Mouse (Mus musculus) olfactory bulb, adult 2 months (tissue): ENCODE data around the gene Fam129b. TPM values are rescaled to one million over a fixed set of nuclear protein-coding genes. Genes with fewer than 3 reads are reported as not detected.

Experiments
- H3K27ac ChIP-seq: fragments of 200-500 bp; 2 replicates; pipeline ENCODE4 v1.5.1; 2012; ENCODE audit warnings: low read depth, low read length; ENCODE audit not compliant: insufficient read depth
- H3K4me1 ChIP-seq: fragments of 200-500 bp; 2 replicates; pipeline ENCODE4 v1.6.1; 2012; ENCODE audit warnings: low read length; ENCODE audit not compliant: control insufficient read depth, insufficient read depth
- H3K4me3 ChIP-seq: fragments of 200-500 bp; 2 replicates; pipeline ENCODE4 v1.5.1; 2012; ENCODE audit warnings: mild to moderate bottlenecking, low read depth, low read length, moderate library complexity; ENCODE audit not compliant: insufficient read depth
- CTCF ChIP-seq: fragments of 200-500 bp; IDR thresholded peaks from 2 replicates; pipeline ENCODE4 v1.5.1; 2012; ENCODE audit warnings: low read depth, mild to moderate bottlenecking, low read length, moderate library complexity; ENCODE audit not compliant: insufficient read depth
- POLR2A ChIP-seq: fragments of 200-500 bp; IDR thresholded peaks from 2 replicates; pipeline ENCODE4 v1.6.1; 2012; ENCODE audit warnings: mild to moderate bottlenecking, low read depth, low read length, moderate library complexity; ENCODE audit not compliant: insufficient read depth
- WGBS: fragments of 180-500 bp; shearing (Covaris S2); methylation state at CpG from one replicate; pipeline ENCODE4 v1.1.7; 2018; 5-methylcytosine and 5-hydroxymethylcytosine counted together
- polyA plus RNA-seq: library from polyadenylated mRNA; stranded (reverse); fragments of >200 nt; gene quantifications from 2 replicates; pipeline ENCODE4 v1.2.4, GENCODE M21; 2012; ENCODE audit warnings: low replicate concordance; ENCODE audit not compliant: missing spikeins, insufficient read depth, insufficient read length

Gene Fam129b
- polyA plus RNA-seq, 1 experiment: not detected

- 1% methylated on average over 7 of the region's 7 CpGs for WGBS
- peaks cover 8% of the 10 kb centered on the region for H3K4me1 ChIP-seq
- no peak overlapping the region for H3K27ac ChIP-seq
- TF ChIP-seq POLR2A (no peak), CTCF (peak; percentile 93)
- no peak overlapping the region for H3K4me3 ChIP-seq
Observed at GRCm38 (mm10) chr2:32857584-32857983, 18.3 kb upstream of the Fam129b start.

- no peak overlapping the region for H3K4me3 ChIP-seq
- 48% methylated on average over 10 of the region's 10 CpGs for WGBS
- H3K4me1 ChIP-seq: peaks cover 8% of the 10 kb centered on the region
- no peak overlapping the region for H3K27ac ChIP-seq
- TF ChIP-seq CTCF (peak; percentile 62), POLR2A (no peak)
Observed at GRCm38 (mm10) chr2:32859010-32859621, 16.8 kb upstream of the Fam129b start.

- TF ChIP-seq CTCF: no peak
- TF ChIP-seq POLR2A: no peak
- H3K4me3 ChIP-seq: no peak overlapping the region
- 81% methylated on average over 5 of the region's 5 CpGs for WGBS
- no peak overlapping the region for H3K27ac ChIP-seq
- peaks cover 8% of the 10 kb centered on the region for H3K4me1 ChIP-seq
Observed at GRCm38 (mm10) chr2:32859622-32860012, 16.3 kb upstream of the Fam129b start.

GRCm38 (mm10) chr2:32860799-32861198, 15.1 kb upstream of the Fam129b start:
- H3K4me3 ChIP-seq: no peak overlapping the region
- H3K4me1 ChIP-seq: 0 out of 2 replicates have a peak, but pooled peaks cover under 1% of the 10 kb centered on the region
- H3K27ac ChIP-seq: no peak overlapping the region
- TF ChIP-seq POLR2A (no peak), CTCF (no peak)
- WGBS: 85% methylated on average over 8 of the region's 8 CpGs

- 95% methylated on average over 3 of the region's 3 CpGs for WGBS
Observed at GRCm38 (mm10) chr2:32863317-32863716, 12.6 kb upstream of the Fam129b start.

GRCm38 (mm10) chr2:32864755-32865154, 11.2 kb upstream of the Fam129b start:
- WGBS: 51% methylated on average over 2 of the region's 2 CpGs
- TF ChIP-seq POLR2A (no peak), CTCF (no peak)
- no peak overlapping the region for H3K27ac ChIP-seq
- H3K4me1 ChIP-seq: peaks cover 9% of the 10 kb centered on the region; the same call in 1 of the 2 replicates
- H3K4me3 ChIP-seq: no peak overlapping the region

More at GRCm38 (mm10) chr2:32863317-32863716, 12.6 kb upstream of the Fam129b start:
- H3K4me1 ChIP-seq: peaks cover 9% of the 10 kb centered on the region; the same call in 1 of the 2 replicates
- H3K27ac ChIP-seq: no peak overlapping the region
- no peak for TF ChIP-seq POLR2A
- no peak overlapping the region for H3K4me3 ChIP-seq

GRCm38 (mm10) chr2:32867354-32867753, 8.6 kb upstream of the Fam129b start:
- H3K4me1 ChIP-seq: peaks cover 9% of the 10 kb centered on the region; the same call in 1 of the 2 replicates
- WGBS: 41% methylated on average over 4 of the region's 4 CpGs
- no peak for TF ChIP-seq CTCF
- TF ChIP-seq POLR2A: no peak
- H3K4me3 ChIP-seq: no peak overlapping the region
- H3K27ac ChIP-seq: peak overlapping the region; percentile 25; the same call in 1 of the 2 replicates

- Histone ChIP-seq H3K4me1 (peaks cover 14% of the 10 kb centered on the region), H3K27ac (no peak overlapping the region), H3K4me3 (no peak overlapping the region)
- no peak for TF ChIP-seq CTCF
- TF ChIP-seq POLR2A: no peak
- 69% methylated on average over 6 of the region's 6 CpGs for WGBS
Observed at GRCm38 (mm10) chr2:32869721-32870274, 6.1 kb upstream of the Fam129b start.

- TF ChIP-seq POLR2A (no peak), CTCF (no peak)
- WGBS: 60% methylated on average over 8 of the region's 8 CpGs
- no peak overlapping the region for H3K27ac ChIP-seq
- H3K4me3 ChIP-seq: no peak overlapping the region
- peaks cover 19% of the 10 kb centered on the region for H3K4me1 ChIP-seq
Observed at GRCm38 (mm10) chr2:32870275-32871100, 5.4 kb upstream of the Fam129b start.
